ENCODE assay signal across 8 mouse cellular contexts in the genomic region with DNA sequence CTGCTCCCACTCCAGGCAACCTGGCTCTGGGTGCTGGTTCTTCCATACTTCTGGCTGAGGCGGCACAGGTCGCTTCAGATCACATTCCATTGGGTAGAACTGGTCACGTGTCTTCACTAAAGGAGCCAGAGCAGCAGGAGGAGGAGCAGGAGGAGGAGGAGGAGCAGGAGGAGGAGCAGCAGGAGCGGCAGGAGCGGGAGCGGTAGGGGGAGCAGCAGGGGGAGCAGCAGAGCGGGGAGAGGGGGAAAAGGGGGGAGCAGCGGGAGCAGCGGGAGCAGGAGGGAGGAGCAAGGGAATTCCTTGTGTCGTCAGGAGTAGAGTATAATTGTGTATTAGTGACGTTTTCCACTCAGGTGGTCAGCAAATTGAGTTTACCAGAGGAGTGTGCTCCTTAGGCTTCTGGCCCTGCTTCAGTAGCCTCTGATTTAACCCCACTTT. TPM values are rescaled to one million over a fixed set of nuclear protein-coding genes. Genes with fewer than 3 reads are reported as not detected.
A peak's percentile ranks its signal among the peaks of the same experiment; 100 is the strongest.
DNase-seq lines count a peak whose midpoint lies in the region; ATAC-seq and TF ChIP-seq lines count a peak whose summit lies in the region.

No protein-coding gene starts in this region.

- no peaks in the 10 kb centered on the region for H3K36me3 ChIP-seq in kidney, adult 2 months (ENCODE audit: control insufficient read depth, insufficient read depth, low read length)
- no peaks in the 10 kb centered on the region for H3K36me3 ChIP-seq in lung, embryonic 14.5 days (ENCODE audit: insufficient read depth)

- peak overlapping the region; percentile 44 for H3K4me3 ChIP-seq in kidney, adult 2 months (ENCODE audit: insufficient read depth, low read depth, low read length)
- H3K4me3 ChIP-seq in lung, embryonic 14.5 days (ENCODE audit: low read depth, low read length): peak overlapping the region; percentile 21; the same call in 1 of the 2 replicates

- ATAC-seq in lung, embryonic 14.5 days (ENCODE audit: insufficient read depth): peak; percentile 81

- peak overlapping the region; percentile 54 for H3K4me2 ChIP-seq in lung, embryonic 14.5 days

- H3K27ac ChIP-seq in kidney, adult 2 months (ENCODE audit: insufficient read depth, low read depth, low read length): no peak overlapping the region
- no peak overlapping the region for H3K27ac ChIP-seq in lung, embryonic 14.5 days (ENCODE audit: low read depth)

- 2% methylated on average over 10 of the region's 11 CpGs for WGBS in kidney, adult 2 months
- under 1% methylated on average over 11 of the region's 11 CpGs for WGBS in lung, embryonic 14.5 days

- no peak for TF ChIP-seq POLR2A in kidney, adult 2 months (IDR thresholded peaks at IDR 0.05; ENCODE audit: low read depth, low read length)

- TF ChIP-seq CTCF in kidney, adult 2 months (conservative IDR thresholded peaks at IDR 0.05; ENCODE audit: insufficient read depth, insufficient read length, low read depth, low read length): no peak
- 0 out of 2 replicates have a peak, but pooled peaks have one; percentile 6 for TF ChIP-seq CTCF in lung, embryonic 14.5 days (IDR thresholded peaks at IDR 0.05; ENCODE audit: low read depth)

- DNase-seq in cerebellum, adult 11-12 months: peak; percentile 15
- no peak for DNase-seq in cerebellum, adult 11 months
- peak; percentile 39 to 43 for DNase-seq in cerebellum, postnatal 14 days
- DNase-seq in heart, adult 8-10 months (ENCODE audit: low spot score): peak; percentile 19
- peak; percentile 73 for DNase-seq in kidney, adult 2 months
- peak; percentile 67 for DNase-seq in lung, embryonic 14.5 days
- DNase-seq in retina, postnatal 1 day: peak; percentile 71
- DNase-seq in right cerebral cortex, postnatal 14 days: no peak

- no peaks in the 10 kb centered on the region for H3K9me3 ChIP-seq in lung, embryonic 14.5 days (ENCODE audit: low read depth, low read length)

- no peak overlapping the region for H3K9ac ChIP-seq in lung, embryonic 14.5 days

- H3K4me1 ChIP-seq in kidney, adult 2 months (ENCODE audit: control insufficient read depth, insufficient read depth, low read length): no peaks in the 10 kb centered on the region
- H3K4me1 ChIP-seq in lung, embryonic 14.5 days (ENCODE audit: insufficient read depth): peaks cover 5% of the 10 kb centered on the region; the same call in 1 of the 2 replicates

- H3K27me3 ChIP-seq in kidney, adult 2 months (replicated peaks; ENCODE audit: control insufficient read depth, insufficient read depth, low read length): no peaks in the 10 kb centered on the region
- H3K27me3 ChIP-seq in lung, embryonic 14.5 days (ENCODE audit: insufficient read depth, low read length): no peaks in the 10 kb centered on the region

RNA-seq across cellular contexts. Expression of a gene that starts 8.5 kb away (rescaled TPM):
- total RNA-seq in heart, adult 8-10 months (2022): under 1 TPM in 1 of 4 experiments, not detected in 3; 0.37 TPM
- polyA plus RNA-seq in kidney, adult 2 months (2012; rRNA removed): 0.19 and 0.24 TPM in 2 replicates
- 0.65 and 0.83 TPM in 2 replicates for polyA plus RNA-seq in lung, embryonic 14.5 days (2014; fragmentation: Nextera tagmentation; extraction: Ambion mirVana)

RNA-seq across cellular contexts. Expression of a gene that starts 23.7 kb away (rescaled TPM):
- 10 to 100 TPM in 1 of 4 experiments, 1 to 10 TPM in 3; 8.7 to 13.0 (median 9.3) TPM for total RNA-seq in heart, adult 8-10 months (2022)
- 10.5 and 13.0 TPM in 2 replicates for polyA plus RNA-seq in kidney, adult 2 months (2012; rRNA removed)
- polyA plus RNA-seq in lung, embryonic 14.5 days (2014; fragmentation: Nextera tagmentation; extraction: Ambion mirVana): 39.1 and 41.0 TPM in 2 replicates

RNA-seq across cellular contexts. Expression of a gene that starts 23.8 kb away (rescaled TPM):
- total RNA-seq in heart, adult 8-10 months (2022): 10 to 100 TPM; 16.5 to 20.1 (median 17.2) TPM
- 10.2 and 11.3 TPM in 2 replicates for polyA plus RNA-seq in kidney, adult 2 months (2012; rRNA removed)
- polyA plus RNA-seq in lung, embryonic 14.5 days (2014; fragmentation: Nextera tagmentation; extraction: Ambion mirVana): 21.6 and 23.8 TPM in 2 replicates

Comparison
In these comparisons a context has a peak if more than half of its experiments do, and no peak if none do; other contexts are left out.
1. DNase-seq: peak in cerebellum, adult 11-12 months (single experiment), cerebellum, postnatal 14 days (2 of 2), heart, adult 8-10 months (single experiment), kidney, adult 2 months (single experiment), lung, embryonic 14.5 days (single experiment) and retina, postnatal 1 day (single experiment); none in cerebellum, adult 11 months (single experiment) and right cerebral cortex, postnatal 14 days (single experiment).